Mouse (Mus musculus): Measurements from ENCODE around the gene Mmp14.

GRCm38 (mm10) chr14:54443196-54443595, 11.8 kb downstream of the Mmp14 start:
- TF ChIP-seq CTCF (IDR thresholded peaks at IDR 0.05; ENCODE audit: control insufficient read depth, insufficient read depth, insufficient read length), result no peak
- no peak for TF ChIP-seq CEBPB (IDR thresholded peaks at IDR 0.05; ENCODE audit: low read depth)
- no peak for TF ChIP-seq MAX (IDR thresholded peaks at IDR 0.05)

All from C2C12 (cell line).